Mouse (Mus musculus) cortical plate, adult 2 months (tissue): ENCODE results near the gene Fcrlb. TPM values are rescaled to one million over a fixed set of nuclear protein-coding genes. Genes with fewer than 3 reads are reported as not detected.
A peak's percentile ranks its signal among the peaks of the same experiment; 100 is the strongest.

Experiments used
- H3K27ac ChIP-seq: fragments of 200-500 bp; 2 replicates; pipeline ENCODE4 v1.5.1; 2012; ENCODE audit warnings: low read length, control low read depth, inconsistent platforms; ENCODE audit not compliant: insufficient read depth
- H3K4me1 ChIP-seq: fragments of 200-500 bp; 2 replicates; pipeline ENCODE4 v1.6.1; 2011; ENCODE audit warnings: low read length; ENCODE audit not compliant: control insufficient read depth, insufficient read depth
- H3K4me3 ChIP-seq: fragments of 200-500 bp; 2 replicates; pipeline ENCODE4 v1.5.1; 2011; ENCODE audit warnings: mild to moderate bottlenecking, low read length, control low read depth; ENCODE audit not compliant: insufficient read depth
- CTCF ChIP-seq: fragments of 200-500 bp; IDR thresholded peaks from 2 replicates; pipeline ENCODE4 v1.5.1; 2011; ENCODE audit warnings: mild to moderate bottlenecking, control low read depth, low read length; ENCODE audit not compliant: insufficient read depth; ENCODE audit errors: extremely low read depth
- POLR2A ChIP-seq: fragments of 200-500 bp; IDR thresholded peaks from 2 replicates; pipeline ENCODE4 v1.6.1; 2011; ENCODE audit warnings: mild to moderate bottlenecking, low read length, control low read depth; ENCODE audit not compliant: insufficient read depth; ENCODE audit errors: extremely low read depth
- polyA plus RNA-seq: library from polyadenylated mRNA; depleted of rRNA; stranded (reverse); fragments of >200 nt; gene quantifications from 2 replicates; pipeline ENCODE4 v1.2.3, GENCODE M21; 2012

The Fcrlb gene
- polyA plus RNA-seq, 1 experiment, result 1.0 TPM

GRCm38 (mm10) chr1:170908341-170908740 lies 4.4 kb downstream of the Fcrlb start:
- H3K4me1 ChIP-seq, result no peaks in the 10 kb centered on the region
- no peak for TF ChIP-seq POLR2A
- no peak for TF ChIP-seq CTCF
- H3K27ac ChIP-seq, result no peak overlapping the region
- peak overlapping the region; percentile 55 for H3K4me3 ChIP-seq

- TF ChIP-seq CTCF (no peak), POLR2A (no peak)
- H3K27ac ChIP-seq, result no peak overlapping the region
- H3K4me3 ChIP-seq, result peak overlapping the region; percentile 55
- no peaks in the 10 kb centered on the region for H3K4me1 ChIP-seq
Observed at GRCm38 (mm10) chr1:170907456-170908191, 5.1 kb downstream of the Fcrlb start.

- Histone ChIP-seq H3K4me3 (peak overlapping the region; percentile 55), H3K4me1 (no peaks in the 10 kb centered on the region), H3K27ac (no peak overlapping the region)
- no peak for TF ChIP-seq CTCF
- no peak for TF ChIP-seq POLR2A
Observed at GRCm38 (mm10) chr1:170907111-170907455, 5.7 kb downstream of the Fcrlb start.

GRCm38 (mm10) chr1:170903485-170903884 lies 9.3 kb downstream of the Fcrlb start:
- H3K4me3 ChIP-seq, result no peak overlapping the region
- H3K4me1 ChIP-seq, result no peaks in the 10 kb centered on the region
- TF ChIP-seq POLR2A (no peak), CTCF (no peak)
- H3K27ac ChIP-seq, result no peak overlapping the region

- Histone ChIP-seq H3K27ac (no peak overlapping the region), H3K4me3 (no peak overlapping the region), H3K4me1 (no peaks in the 10 kb centered on the region)
- TF ChIP-seq CTCF, result peak; percentile 83
- TF ChIP-seq POLR2A, result no peak
Observed at GRCm38 (mm10) chr1:170901536-170902238, 11.1 kb downstream of the Fcrlb start.

GRCm38 (mm10) chr1:170900799-170901467 lies 11.8 kb downstream of the Fcrlb start:
- Histone ChIP-seq H3K4me3 (no peak overlapping the region), H3K4me1 (no peaks in the 10 kb centered on the region), H3K27ac (no peak overlapping the region)
- TF ChIP-seq POLR2A, result no peak
- no peak for TF ChIP-seq CTCF

- TF ChIP-seq POLR2A (no peak), CTCF (no peak)
Observed at GRCm38 (mm10) chr1:170898413-170899075, 14.2 kb downstream of the Fcrlb start.

GRCm38 (mm10) chr1:170896651-170897281 lies 16.0 kb downstream of the Fcrlb start:
- H3K4me3 ChIP-seq, result no peak overlapping the region
- no peaks in the 10 kb centered on the region for H3K4me1 ChIP-seq
- no peak overlapping the region for H3K27ac ChIP-seq
- TF ChIP-seq CTCF, result no peak
- TF ChIP-seq POLR2A, result no peak

More at GRCm38 (mm10) chr1:170898413-170899075, 14.2 kb downstream of the Fcrlb start:
- Histone ChIP-seq H3K4me3 (no peak overlapping the region), H3K4me1 (no peaks in the 10 kb centered on the region), H3K27ac (peak overlapping the region; percentile 19; the same call in 1 of the 2 replicates)
